Mouse (Mus musculus): Measurements from ENCODE around the gene Ccdc85c. TPM values are rescaled to one million over a fixed set of nuclear protein-coding genes. Genes with fewer than 3 reads are reported as not detected.

The Ccdc85c gene
- polyA plus RNA-seq, 1 experiment from 2014 or later: 4.2 TPM

- H3K27ac ChIP-seq (ENCODE audit: low read length): no peak overlapping the region
- no peak overlapping the region for H3K9ac ChIP-seq (ENCODE audit: low read length)
- no peak overlapping the region for H3K4me2 ChIP-seq (ENCODE audit: low read depth, low read length)
- H3K36me3 ChIP-seq (ENCODE audit: control insufficient read depth, insufficient read depth): no peaks in the 10 kb centered on the region
- H3K4me1 ChIP-seq (ENCODE audit: control insufficient read depth, insufficient read depth, low read length): peaks cover 8% of the 10 kb centered on the region; the same call in 1 of the 2 replicates
- peaks cover 17% of the 10 kb centered on the region for H3K27me3 ChIP-seq (ENCODE audit: control insufficient read depth, insufficient read depth, low read length)
- ATAC-seq (replicated peaks; ENCODE audit: extremely low read depth, insufficient read depth, low FRiP score): no peak
- WGBS: 57% methylated on average over 8 of the region's 8 CpGs
- no peaks in the 10 kb centered on the region for H3K9me3 ChIP-seq (replicated peaks; ENCODE audit: control insufficient read depth, low read length)
- no peak overlapping the region for H3K4me3 ChIP-seq (ENCODE audit: low read length)
These were observed 29.9 kb upstream of the Ccdc85c start for GRCm38 (mm10) chr12:108305172-108305571.

DNA sequence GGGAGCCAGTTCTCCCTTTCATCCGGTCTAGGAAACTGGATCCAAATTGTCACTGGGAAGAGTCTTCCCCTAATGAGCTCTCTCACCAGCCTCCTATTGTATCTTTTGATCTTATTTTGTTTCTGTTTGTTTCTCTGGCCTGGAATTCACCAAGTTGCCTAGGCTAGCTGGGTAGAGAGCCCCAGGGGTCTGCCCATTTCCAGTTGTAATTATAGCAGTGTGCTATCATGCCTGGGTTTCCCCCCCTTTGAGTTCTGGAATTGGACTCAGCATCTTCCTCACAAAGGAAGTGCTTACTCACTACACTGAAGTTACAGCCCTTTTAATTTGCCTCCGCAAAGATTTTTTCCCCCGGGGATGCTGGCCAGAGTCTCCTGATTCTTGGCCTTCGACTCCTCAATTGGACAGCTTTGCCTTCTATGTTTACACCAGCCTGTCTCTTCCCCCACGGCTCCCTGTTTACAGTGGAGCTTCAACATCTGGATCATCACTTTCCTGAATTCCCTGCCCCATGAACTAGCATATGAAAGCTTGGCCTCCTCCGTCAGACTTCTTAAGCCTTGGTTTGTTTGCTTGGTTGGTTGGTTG, 28.6 kb upstream of the Ccdc85c start:
- H3K4me1 ChIP-seq (ENCODE audit: control insufficient read depth, insufficient read depth, low read length): peaks cover 8% of the 10 kb centered on the region; the same call in 1 of the 2 replicates
- no peak overlapping the region for H3K4me3 ChIP-seq (ENCODE audit: low read length)
- H3K27ac ChIP-seq (ENCODE audit: low read length): no peak overlapping the region
- no peaks in the 10 kb centered on the region for H3K36me3 ChIP-seq (ENCODE audit: control insufficient read depth, insufficient read depth)
- H3K4me2 ChIP-seq (ENCODE audit: low read depth, low read length): no peak overlapping the region
- no peak overlapping the region for H3K9ac ChIP-seq (ENCODE audit: low read length)
- H3K27me3 ChIP-seq (ENCODE audit: control insufficient read depth, insufficient read depth, low read length): peaks cover 17% of the 10 kb centered on the region
- H3K9me3 ChIP-seq (replicated peaks; ENCODE audit: control insufficient read depth, low read length): no peaks in the 10 kb centered on the region
- no peak for ATAC-seq (replicated peaks; ENCODE audit: extremely low read depth, insufficient read depth, low FRiP score)
- 52% methylated on average over 6 of the region's 6 CpGs for WGBS

DNA sequence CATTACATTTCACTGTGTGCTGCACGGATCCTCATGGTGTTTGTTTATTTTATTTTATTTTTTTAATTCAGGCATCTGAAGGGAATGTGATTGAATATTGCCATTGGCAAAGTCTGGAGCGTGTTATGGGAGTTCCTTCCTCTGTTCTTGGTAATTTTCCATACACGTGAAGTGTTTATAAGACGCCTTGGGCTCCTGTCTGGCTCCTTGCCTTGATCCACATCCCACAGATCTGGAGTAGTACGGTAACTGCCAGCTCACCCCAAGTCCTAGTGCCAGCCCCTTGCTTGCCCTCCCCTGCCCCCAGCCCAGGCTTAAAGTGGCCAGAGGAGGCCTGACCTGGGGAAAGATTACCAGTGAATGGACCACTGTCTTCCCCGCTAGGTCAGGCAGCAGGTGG, 25.8 kb upstream of the Ccdc85c start:
- Histone ChIP-seq H3K9me3 (replicated peaks; ENCODE audit: control insufficient read depth, low read length) (no peaks in the 10 kb centered on the region), H3K27me3 (ENCODE audit: control insufficient read depth, insufficient read depth, low read length) (peaks cover 15% of the 10 kb centered on the region), H3K4me1 (ENCODE audit: control insufficient read depth, insufficient read depth, low read length) (peaks cover 3% of the 10 kb centered on the region; the same call in 1 of the 2 replicates), H3K36me3 (ENCODE audit: control insufficient read depth, insufficient read depth) (no peaks in the 10 kb centered on the region), H3K27ac (ENCODE audit: low read length) (no peak overlapping the region), H3K4me2 (ENCODE audit: low read depth, low read length) (no peak overlapping the region), H3K9ac (ENCODE audit: low read length) (no peak overlapping the region), H3K4me3 (ENCODE audit: low read length) (no peak overlapping the region)
- no peak for ATAC-seq (replicated peaks; ENCODE audit: extremely low read depth, insufficient read depth, low FRiP score)
- WGBS: 60% methylated on average over 6 of the region's 6 CpGs

- H3K9me3 ChIP-seq (replicated peaks; ENCODE audit: control insufficient read depth, low read length): no peaks in the 10 kb centered on the region
- 82% methylated on average over 6 of the region's 6 CpGs for WGBS
- H3K4me2 ChIP-seq (ENCODE audit: low read depth, low read length): no peak overlapping the region
- H3K9ac ChIP-seq (ENCODE audit: low read length): no peak overlapping the region
- H3K36me3 ChIP-seq (ENCODE audit: control insufficient read depth, insufficient read depth): no peaks in the 10 kb centered on the region
- H3K27ac ChIP-seq (ENCODE audit: low read length): no peak overlapping the region
- no peak overlapping the region for H3K4me3 ChIP-seq (ENCODE audit: low read length)
- H3K27me3 ChIP-seq (ENCODE audit: control insufficient read depth, insufficient read depth, low read length): no peaks in the 10 kb centered on the region
- ATAC-seq (replicated peaks; ENCODE audit: extremely low read depth, insufficient read depth, low FRiP score): no peak
- peaks cover 4% of the 10 kb centered on the region for H3K4me1 ChIP-seq (ENCODE audit: control insufficient read depth, insufficient read depth, low read length)
These were observed 21.8 kb upstream of the Ccdc85c start for GRCm38 (mm10) chr12:108297033-108297432.

DNA sequence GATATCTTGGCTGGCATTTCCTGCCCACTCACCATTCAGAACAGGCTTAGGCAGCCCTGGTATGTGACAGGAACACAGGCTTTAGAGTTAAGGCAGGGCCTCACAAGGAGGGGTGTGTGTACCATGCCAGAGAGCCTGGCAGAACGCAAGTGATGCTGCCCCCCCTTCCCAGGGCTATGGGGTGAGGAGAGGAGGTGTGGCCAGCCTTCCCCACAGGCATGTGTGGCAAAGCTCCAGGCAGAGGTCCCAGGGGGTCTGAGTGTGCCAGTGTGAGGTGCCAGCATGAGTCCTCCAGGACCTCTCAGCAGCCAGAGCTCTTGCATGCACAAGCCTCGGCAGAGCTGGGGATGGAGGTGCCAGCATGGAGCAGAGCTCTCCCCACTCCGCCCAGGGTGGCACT, 19.4 kb upstream of the Ccdc85c start:
- Histone ChIP-seq H3K27ac (ENCODE audit: low read length) (no peak overlapping the region), H3K9me3 (replicated peaks; ENCODE audit: control insufficient read depth, low read length) (no peaks in the 10 kb centered on the region), H3K27me3 (ENCODE audit: control insufficient read depth, insufficient read depth, low read length) (no peaks in the 10 kb centered on the region), H3K4me3 (ENCODE audit: low read length) (no peak overlapping the region), H3K36me3 (ENCODE audit: control insufficient read depth, insufficient read depth) (no peaks in the 10 kb centered on the region), H3K4me2 (ENCODE audit: low read depth, low read length) (no peak overlapping the region), H3K9ac (ENCODE audit: low read length) (no peak overlapping the region), H3K4me1 (ENCODE audit: control insufficient read depth, insufficient read depth, low read length) (peaks cover 4% of the 10 kb centered on the region)
- 0 out of 2 replicates have a peak, but pooled peaks have one; percentile 20 for ATAC-seq (replicated peaks; ENCODE audit: extremely low read depth, insufficient read depth, low FRiP score)
- WGBS: 56% methylated on average over 3 of the region's 3 CpGs

DNA sequence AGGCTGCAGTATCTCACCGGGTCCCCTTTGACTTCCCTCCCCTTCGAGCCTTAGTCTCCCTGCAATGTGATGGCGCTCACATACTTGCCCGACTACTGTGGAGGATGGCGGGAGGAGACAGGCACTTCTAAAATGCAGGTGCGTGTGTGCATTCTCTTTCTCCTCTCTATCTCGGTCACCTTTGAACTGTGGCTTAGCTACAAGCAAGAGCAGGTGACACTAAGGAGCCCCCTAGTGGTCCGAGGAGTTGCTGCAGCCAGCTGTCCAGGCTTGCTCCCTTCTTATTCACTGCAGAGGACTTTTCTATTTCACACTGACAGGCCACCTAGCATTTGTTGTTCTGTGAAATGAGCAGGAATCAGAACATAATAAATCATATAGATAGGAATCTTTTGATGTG, 17.7 kb upstream of the Ccdc85c start:
- Histone ChIP-seq H3K27me3 (ENCODE audit: control insufficient read depth, insufficient read depth, low read length) (no peaks in the 10 kb centered on the region), H3K4me3 (ENCODE audit: low read length) (no peak overlapping the region), H3K4me1 (ENCODE audit: control insufficient read depth, insufficient read depth, low read length) (peaks cover 4% of the 10 kb centered on the region), H3K27ac (ENCODE audit: low read length) (no peak overlapping the region), H3K9ac (ENCODE audit: low read length) (no peak overlapping the region), H3K4me2 (ENCODE audit: low read depth, low read length) (peak overlapping the region; percentile 19; the same call in 1 of the 2 replicates), H3K9me3 (replicated peaks; ENCODE audit: control insufficient read depth, low read length) (no peaks in the 10 kb centered on the region), H3K36me3 (ENCODE audit: control insufficient read depth, insufficient read depth) (no peaks in the 10 kb centered on the region)
- peak; percentile 73; the same call in 1 of the 2 replicates for ATAC-seq (replicated peaks; ENCODE audit: extremely low read depth, insufficient read depth, low FRiP score)
- WGBS: 4% methylated on average over 8 of the region's 8 CpGs

DNA sequence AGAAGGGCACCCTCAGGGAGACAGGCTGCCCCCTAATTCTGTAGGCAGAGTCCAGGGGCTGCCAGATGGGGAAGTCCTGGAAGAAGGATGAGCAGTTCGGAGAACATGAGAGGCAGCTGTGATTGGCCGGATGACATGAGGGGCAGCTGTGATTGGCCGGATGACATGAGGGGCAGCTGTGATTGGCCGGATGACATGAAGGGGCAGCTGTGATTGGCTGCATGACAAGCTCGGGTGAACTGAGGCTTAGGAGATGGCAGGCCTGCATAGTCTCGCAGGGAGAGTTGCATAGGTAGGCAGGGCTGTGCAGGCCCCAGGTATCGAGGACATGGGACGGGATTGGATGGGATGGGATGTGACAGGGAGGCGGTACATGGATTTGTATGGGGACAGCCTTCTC, 17.2 kb upstream of the Ccdc85c start:
- no peaks in the 10 kb centered on the region for H3K36me3 ChIP-seq (ENCODE audit: control insufficient read depth, insufficient read depth)
- no peaks in the 10 kb centered on the region for H3K9me3 ChIP-seq (replicated peaks; ENCODE audit: control insufficient read depth, low read length)
- peaks cover 4% of the 10 kb centered on the region for H3K4me1 ChIP-seq (ENCODE audit: control insufficient read depth, insufficient read depth, low read length)
- no peak overlapping the region for H3K4me3 ChIP-seq (ENCODE audit: low read length)
- H3K27me3 ChIP-seq (ENCODE audit: control insufficient read depth, insufficient read depth, low read length): no peaks in the 10 kb centered on the region
- WGBS: 20% methylated on average over 9 of the region's 9 CpGs
- 0 out of 2 replicates have a peak, but pooled peaks have one; percentile 34 for ATAC-seq (replicated peaks; ENCODE audit: extremely low read depth, insufficient read depth, low FRiP score)
- H3K4me2 ChIP-seq (ENCODE audit: low read depth, low read length): no peak overlapping the region
- no peak overlapping the region for H3K27ac ChIP-seq (ENCODE audit: low read length)
- no peak overlapping the region for H3K9ac ChIP-seq (ENCODE audit: low read length)

- Histone ChIP-seq H3K4me2 (ENCODE audit: low read depth, low read length) (no peak overlapping the region), H3K9ac (ENCODE audit: low read length) (no peak overlapping the region), H3K36me3 (ENCODE audit: control insufficient read depth, insufficient read depth) (no peaks in the 10 kb centered on the region), H3K9me3 (replicated peaks; ENCODE audit: control insufficient read depth, low read length) (no peaks in the 10 kb centered on the region), H3K4me3 (ENCODE audit: low read length) (no peak overlapping the region), H3K4me1 (ENCODE audit: control insufficient read depth, insufficient read depth, low read length) (peaks cover 7% of the 10 kb centered on the region), H3K27ac (ENCODE audit: low read length) (no peak overlapping the region), H3K27me3 (ENCODE audit: control insufficient read depth, insufficient read depth, low read length) (no peaks in the 10 kb centered on the region)
- no peak for ATAC-seq (replicated peaks; ENCODE audit: extremely low read depth, insufficient read depth, low FRiP score)
- 77% methylated on average over 19 of the region's 19 CpGs for WGBS
These were observed 13.1 kb upstream of the Ccdc85c start for GRCm38 (mm10) chr12:108288127-108288880.

DNA sequence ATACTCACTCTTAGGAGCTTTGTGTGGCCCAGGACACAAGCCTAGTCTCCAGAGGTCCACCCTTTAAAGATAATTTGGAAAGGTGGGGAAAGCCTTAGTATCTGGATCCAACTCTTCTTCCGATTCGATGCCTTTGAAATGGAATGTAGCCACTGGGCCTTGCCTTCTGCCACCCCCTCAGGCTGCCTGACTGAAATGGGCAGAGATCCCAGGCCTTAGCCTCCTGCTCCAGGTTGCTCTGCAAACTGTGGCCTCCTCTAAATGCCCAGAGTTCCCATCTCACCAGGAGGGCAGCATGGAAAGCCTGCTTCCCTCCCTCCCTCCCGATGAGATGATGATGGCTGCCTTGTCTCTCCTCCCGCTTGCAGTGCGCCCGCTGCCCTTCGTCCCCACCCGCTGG, 11.8 kb upstream of the Ccdc85c start:
- H3K27ac ChIP-seq (ENCODE audit: low read length): no peak overlapping the region
- WGBS: 90% methylated on average over 8 of the region's 8 CpGs

More for the DNA sequence above, 11.8 kb upstream of the Ccdc85c start:
- H3K4me3 ChIP-seq (ENCODE audit: low read length): no peak overlapping the region
- H3K36me3 ChIP-seq (ENCODE audit: control insufficient read depth, insufficient read depth): no peaks in the 10 kb centered on the region
- H3K9me3 ChIP-seq (replicated peaks; ENCODE audit: control insufficient read depth, low read length): no peaks in the 10 kb centered on the region
- 0 out of 2 replicates have a peak, but pooled peaks cover 3% of the 10 kb centered on the region for H3K4me1 ChIP-seq (ENCODE audit: control insufficient read depth, insufficient read depth, low read length)
- no peaks in the 10 kb centered on the region for H3K27me3 ChIP-seq (ENCODE audit: control insufficient read depth, insufficient read depth, low read length)
- no peak for ATAC-seq (replicated peaks; ENCODE audit: extremely low read depth, insufficient read depth, low FRiP score)
- H3K9ac ChIP-seq (ENCODE audit: low read length): no peak overlapping the region
- no peak overlapping the region for H3K4me2 ChIP-seq (ENCODE audit: low read depth, low read length)

Data from heart, embryonic 16.5 days (tissue).